Mouse (Mus musculus) cerebellum, postnatal 25 days (tissue): Measurements from ENCODE around the gene Tiam1.
A peak's percentile ranks its signal among the peaks of the same experiment; 100 is the strongest.

Experiments used
- DNase-seq, 2 experiments: peaks; one replicate each; pipeline ENCODE4 v3.0.0; 2021; ENCODE audit warnings: mixed read lengths in 2 of 2

Tiam1 gene

DNA sequence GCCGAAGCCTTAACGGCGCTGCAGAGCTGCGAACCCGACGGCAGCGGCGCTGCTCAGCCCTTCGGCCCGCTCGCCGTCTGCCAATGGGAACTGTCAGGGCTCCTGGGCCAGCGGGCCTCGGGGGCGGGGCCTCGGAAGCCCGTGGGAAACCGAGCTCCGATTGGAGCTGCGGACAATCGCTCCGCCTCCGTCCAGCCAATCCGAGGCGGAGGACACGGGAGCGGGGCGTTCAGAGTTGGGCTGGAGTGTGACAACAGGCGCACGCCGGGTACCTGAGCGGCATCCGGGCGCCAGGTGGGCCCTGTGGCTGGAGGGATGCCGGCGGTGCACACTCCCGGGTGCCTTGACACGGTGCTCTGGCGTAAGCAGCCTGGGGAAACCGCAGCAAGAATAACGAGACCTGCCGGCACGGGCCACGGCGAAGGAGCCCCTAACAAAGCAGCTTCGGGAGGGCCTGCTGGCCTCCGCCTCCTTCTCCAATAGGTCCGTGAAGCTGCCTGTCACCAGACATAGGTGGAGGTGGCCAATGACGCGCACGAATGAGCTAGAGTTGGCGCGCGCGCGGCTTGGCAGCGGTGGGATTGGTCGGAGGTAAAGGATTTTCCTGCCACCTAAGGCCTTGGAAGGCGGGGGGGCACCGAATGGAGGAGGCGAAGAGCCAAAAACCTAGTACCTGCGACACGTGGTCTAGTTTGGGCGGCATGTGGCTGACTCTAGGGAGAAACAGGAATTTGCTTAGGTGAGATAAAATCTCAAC lies at the start of gene Tiam1:
TSS of gene Tiam1 (minus strand) at position 10 of the 757 bp plus-strand sequence.
- peak; percentile 100 for DNase-seq

DNA sequence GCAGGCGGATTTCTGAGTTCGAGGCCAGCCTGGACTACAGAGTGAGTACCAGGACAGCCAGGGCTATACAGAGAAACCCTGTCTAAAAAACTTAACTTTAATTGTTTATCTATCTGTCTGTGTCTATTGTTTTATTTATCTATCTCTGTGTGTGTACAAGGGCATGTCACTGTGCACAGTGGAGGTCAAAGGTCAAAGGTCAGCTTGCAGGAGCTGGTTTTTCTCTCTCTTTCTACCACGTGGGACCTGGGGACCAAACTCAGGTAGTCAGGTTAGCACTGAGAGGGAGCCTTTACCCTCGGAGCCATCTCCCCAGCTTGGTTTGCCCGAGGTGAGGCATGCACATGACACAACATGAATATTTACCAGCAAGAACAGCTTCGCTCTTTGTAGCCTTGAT lies 47.7 kb upstream of the Tiam1 start:
- DNase-seq = no peak

DNA sequence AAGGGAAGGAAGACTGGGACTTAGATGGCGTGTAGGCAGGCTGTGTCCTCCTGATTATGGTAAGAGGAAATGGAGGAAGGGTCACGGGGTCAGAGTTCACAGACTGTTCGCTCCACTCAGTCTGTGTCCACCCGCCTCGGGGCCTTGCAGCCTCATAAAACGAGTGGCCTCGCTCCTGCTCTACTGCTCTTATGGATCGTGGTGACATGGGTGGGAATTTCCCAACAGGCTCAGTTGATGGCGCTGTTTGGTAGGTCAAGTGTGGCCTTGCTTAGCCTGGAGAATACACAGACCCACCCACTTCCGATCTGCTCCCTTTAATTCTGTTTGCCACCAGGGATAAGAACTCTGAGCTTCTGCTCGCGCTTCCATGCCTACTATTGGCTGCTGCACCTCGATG lies 43.9 kb upstream of the Tiam1 start:
- no peak for DNase-seq

DNA sequence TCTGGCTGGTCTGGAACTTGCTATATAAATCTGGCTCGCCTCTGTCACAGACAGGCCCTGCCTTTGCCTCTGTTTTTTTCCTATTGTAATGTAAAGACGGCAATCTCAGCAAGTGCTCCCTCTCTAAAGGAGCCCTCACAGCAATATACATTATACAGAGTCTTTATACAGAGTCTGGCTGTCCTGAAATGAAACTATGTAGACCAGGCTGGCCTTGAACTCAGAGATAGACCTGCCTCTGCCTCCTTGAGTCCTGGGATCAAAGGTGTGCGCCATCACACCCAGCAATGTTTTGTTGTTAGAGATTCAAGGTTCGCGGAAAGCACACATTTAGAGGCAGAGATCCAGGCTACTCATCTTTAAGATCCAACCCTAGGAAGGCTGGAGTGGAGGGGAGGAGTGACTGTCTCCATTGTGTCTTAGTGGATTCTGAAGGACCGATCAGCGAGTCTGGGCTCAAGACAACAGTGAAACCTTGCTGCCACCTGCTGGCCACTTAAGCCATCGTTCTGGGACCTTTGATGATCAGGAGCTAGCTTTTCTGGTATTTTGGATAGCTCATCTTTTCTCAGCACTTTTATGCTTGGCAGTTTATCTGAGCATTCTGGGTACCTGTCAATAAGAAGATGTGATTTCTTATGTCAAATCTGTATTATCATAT lies 42.5 kb upstream of the Tiam1 start:
- peak; percentile 87 to 91 for DNase-seq

DNA sequence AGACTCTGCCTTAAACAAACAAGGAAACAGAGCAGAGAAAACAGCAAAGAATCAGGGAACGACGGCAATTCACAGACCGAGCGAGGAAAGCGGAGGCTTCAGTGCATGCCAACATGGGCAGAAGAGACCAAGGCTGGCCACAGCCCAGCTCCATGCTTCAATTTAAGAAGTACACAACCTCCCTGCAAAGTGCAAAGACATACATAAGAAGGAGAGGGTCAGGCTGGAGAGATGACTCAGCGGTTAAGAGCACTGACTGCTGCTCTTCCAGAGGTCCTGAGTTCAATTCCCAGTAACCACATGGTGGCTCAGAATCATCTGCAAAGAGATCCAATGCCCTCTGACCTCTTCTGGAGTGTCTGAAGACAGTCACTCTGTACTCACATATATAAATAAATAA lies 40.6 kb upstream of the Tiam1 start:
- DNase-seq = no peak

DNA sequence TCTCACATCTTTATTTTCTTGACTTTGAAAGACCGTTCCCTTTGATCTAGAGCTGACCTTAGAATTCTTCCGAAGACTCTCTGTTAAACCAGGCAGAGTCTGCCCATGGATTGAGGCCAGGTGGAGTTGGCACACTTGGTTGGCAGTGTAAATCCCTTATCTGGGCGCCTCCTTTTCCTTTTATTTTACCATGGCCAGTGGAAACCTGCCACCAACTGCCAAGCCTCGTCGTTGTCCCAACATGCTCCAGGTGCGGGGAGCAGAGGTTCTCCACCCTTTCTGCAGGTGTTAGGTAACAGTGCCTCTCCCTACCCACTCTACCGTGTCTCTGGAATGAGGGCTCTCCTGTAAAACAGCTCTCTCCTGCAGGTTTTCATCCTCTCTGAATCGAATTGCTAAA lies 38.1 kb upstream of the Tiam1 start:
- DNase-seq = peak; percentile 54 to 73

DNA sequence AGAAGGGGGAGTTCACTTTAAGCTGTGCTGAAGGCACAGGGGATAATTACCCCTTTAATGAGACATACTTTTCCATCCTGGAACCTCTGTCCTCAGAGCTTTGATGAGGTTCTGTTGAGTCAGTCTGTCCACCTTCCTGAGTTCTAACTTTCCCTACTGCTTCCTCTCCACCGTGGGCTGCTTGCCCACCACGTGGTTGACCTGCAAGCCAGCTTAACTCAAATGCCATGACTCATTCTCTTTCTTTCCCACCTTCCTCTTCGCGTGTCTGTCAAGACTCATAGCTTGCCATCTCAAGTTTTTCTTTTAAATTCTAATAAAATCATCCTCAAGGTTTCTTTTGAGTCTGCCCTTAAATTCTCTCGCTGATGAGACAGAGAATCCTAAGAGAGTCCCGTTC lies 37.4 kb upstream of the Tiam1 start:
- DNase-seq = no peak

DNA sequence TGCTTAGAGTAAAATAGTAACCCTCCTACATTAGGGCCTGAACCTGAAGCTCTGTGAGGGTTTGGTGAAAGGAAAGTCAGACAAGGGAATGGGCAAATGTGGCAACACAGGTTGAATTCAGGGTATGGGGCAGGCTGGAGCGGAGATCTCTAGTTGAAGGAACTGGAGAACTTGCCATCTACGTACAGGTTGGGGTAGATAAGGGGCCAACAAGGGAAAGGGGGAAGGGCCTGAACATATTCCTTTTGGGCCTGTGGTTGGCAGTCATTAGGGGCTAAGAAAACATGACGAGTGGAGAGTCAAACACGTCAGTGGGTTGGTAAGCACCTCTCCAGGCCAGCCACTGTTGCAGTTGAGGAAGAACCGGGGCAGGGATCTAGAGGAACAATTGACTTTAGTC lies 36.3 kb upstream of the Tiam1 start:
- no peak for DNase-seq

DNA sequence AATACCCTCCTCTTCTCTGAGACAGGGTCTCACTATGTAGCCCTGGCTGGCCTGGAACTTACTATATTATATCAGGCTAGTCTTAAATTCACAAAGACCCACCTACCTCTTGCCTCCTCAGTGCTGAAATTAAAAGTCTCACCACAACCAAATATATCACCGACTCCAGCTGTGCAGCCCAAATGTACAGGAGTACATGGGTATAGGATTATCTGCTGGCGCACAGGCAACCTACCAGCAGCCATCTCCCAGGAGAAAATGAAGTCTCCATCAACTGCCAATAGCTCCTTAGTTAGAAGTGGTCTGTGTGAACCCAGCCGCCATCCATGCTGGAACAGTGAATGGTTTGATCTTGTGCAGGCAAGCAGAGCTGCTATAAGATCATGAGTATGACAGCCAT lies 34.8 kb upstream of the Tiam1 start:
- DNase-seq = no peak

DNA sequence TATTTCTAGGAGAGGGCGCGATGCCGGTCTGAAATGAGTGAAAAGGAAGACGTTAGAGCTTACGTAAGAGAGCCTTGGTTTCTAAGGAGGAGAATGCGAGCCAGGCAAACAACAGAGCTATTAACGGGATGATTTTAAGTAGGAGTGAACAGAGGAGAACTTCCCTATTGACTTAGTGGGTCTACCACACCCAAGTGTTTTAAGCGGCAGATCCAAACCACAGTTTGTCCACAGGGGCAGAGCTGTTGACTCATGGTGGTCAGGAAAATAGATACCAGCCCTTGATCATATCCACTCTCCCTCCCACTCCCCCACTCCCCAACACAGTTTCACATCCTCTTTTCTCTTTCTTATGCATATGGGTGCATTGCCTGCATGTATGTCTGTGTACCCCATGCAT lies 33.9 kb upstream of the Tiam1 start:
- no peak for DNase-seq

DNA sequence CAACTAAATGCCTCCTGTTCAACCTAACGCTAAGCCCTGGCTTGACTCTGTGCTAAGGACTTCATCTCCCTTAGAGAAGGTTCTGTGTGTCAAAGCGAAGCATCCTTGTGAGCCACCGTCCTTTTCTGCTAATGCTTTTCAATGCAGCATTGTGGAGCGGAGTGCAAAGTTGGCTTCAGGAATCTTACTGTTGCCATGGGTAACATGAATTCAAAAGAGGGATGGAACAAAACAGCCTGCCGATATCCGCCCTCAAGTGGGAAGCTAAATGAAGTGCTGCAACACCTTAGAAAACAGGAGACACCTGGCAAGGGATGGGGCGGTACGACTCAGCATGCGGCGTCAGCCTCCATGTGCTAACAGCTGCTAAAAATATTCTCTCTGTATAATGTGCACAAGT lies 32.9 kb upstream of the Tiam1 start:
- no peak for DNase-seq

DNA sequence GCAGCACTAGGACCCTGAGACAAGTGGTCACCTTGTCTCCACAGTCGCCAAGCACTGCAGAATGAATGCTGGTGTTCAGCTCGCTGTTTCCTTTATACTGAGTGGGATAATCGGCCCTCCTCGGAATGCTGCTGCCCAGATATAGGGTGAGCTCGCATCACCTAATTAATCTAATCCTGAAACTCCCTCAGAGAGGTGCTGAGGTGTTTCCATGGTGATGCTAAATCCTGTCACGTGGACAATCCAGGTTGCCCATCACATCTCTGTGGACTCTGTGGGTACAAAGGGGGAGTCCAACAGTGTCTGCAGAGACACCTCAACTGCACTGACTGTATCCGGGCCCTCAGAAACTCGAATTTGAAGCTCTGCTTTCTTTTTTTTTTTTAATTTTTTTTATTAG lies 27.8 kb upstream of the Tiam1 start:
- DNase-seq = no peak

DNA sequence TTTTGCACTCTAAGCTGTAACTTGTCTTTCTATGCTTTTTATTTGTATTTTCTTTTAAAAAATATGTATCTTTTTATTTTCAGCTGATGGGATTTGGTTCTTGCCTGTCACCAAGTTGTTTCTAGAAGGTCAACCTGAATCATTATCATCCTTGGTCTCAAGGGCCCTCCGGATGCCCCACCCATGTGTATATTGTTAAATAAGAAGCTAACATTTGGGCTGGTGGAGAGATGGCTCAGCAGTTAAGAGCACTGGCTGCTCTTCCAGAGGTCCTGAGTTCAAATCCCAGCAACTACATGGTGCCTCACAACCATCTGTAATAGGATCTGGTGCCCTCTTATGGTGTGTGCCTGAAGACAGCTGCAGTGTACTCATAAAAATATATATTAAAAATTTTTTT lies 27.1 kb upstream of the Tiam1 start:
- no peak for DNase-seq

DNA sequence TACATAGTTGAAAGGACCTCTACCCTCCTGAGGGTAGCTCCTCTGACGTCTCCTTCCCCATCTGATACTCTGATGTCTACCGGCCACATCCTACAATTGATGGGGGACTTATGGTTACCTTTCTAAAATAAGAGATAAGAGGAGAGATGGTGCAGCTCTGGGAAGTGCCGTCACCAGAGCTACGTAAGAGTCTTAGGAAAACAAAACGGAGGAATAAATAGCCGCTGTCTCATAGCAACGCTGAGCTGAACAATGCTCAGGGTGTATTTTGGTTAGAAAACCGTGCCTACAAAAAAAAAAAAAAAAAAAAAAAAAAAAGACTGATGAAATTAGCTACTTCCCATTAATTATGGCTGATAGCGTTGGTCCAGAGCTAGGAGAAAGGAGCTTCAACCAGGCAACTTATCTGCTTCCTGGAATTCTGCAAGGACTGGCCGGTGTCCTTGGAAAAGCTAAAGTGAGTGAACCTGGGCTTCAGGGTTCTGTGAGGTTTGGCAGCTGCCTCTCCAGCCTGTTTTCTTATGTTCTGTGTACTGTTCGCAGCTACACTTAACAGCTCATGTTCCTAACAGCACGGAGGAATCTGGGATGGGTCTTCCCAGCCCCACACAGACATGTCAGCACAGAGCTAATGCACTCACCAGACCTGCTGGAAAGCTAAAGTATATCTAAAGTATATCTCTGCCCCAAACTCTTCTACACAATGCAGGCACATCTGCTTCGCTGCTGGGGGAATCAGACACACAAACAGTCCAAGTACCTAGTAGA lies 26.5 kb upstream of the Tiam1 start:
- no peak for DNase-seq

DNA sequence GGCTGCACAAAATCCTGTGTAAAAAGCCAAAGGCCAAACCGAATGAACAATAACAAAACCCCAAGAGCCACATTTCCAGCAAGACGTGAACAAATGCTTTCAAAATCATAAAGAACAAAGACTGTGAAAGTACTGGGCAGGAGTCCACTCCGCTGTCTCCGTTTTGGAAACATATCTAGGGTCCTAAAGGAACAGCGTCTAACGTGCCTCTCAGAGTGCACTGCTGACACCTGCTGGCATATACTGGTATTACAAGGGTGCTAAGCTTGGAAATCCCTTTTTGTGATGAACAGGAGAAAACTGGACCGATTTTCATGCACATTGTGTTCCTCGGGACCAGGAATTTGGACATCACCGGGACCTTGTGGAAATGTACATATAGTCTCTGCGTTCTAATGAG lies 24.1 kb upstream of the Tiam1 start:
- DNase-seq = peak; percentile 82 to 91

DNA sequence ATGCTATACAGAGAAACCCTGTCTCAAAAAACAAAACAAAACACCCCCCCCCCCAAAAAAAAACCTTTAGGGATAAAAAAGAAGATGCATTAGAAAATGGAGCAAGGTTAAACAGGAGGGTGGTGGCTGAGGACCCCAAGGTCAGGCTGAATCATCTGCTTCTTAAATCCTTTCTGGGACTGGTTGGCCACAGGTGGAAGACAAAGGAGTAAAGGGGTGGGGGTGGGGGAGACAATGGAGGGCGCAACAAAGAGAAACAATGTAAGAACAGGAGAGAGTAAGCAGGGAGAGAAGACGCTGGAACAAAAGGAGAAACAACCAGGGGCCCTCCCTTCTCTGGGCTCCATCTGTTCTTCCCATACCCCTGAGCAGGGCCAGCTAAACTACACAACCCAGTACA lies 21.9 kb upstream of the Tiam1 start:
- no peak for DNase-seq

DNA sequence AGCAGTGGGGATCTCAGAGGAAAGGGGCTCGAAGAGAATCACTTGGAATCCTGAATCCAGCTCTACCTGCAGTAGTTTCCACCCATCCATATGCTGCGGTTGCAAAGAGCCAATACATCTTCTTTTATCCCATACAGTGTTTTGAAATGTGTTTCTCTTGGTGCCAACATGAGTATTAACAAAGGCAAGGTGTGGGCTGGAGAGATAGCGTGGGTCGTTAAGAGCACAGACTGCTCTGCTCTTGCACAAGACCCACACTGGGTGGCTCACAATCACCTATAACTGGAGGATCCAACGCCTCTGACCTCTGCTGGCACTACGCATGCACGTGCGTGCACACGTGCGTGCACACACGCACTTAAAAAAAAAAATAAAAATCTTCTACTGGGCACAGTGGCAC lies 21.4 kb upstream of the Tiam1 start:
- no peak for DNase-seq

DNA sequence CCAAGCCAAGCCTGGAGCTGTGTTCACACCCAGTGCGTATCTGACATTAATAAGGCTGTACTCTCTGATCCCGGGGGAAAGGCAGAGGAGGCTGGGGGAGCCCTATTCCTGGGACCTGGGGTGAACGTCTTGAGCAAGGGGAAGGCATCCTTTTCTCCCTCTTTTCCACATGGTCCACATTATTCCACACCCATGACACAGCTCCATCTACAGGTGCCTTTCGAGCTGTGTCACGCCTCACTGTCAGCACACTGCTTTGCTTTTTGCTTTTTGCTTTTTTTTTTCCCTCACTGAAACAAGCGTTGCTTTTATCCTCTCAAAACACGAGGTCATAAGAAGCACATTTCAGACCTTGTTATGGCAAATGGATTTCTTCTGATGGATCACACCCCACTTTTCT lies 11.5 kb upstream of the Tiam1 start:
- DNase-seq = no peak

DNA sequence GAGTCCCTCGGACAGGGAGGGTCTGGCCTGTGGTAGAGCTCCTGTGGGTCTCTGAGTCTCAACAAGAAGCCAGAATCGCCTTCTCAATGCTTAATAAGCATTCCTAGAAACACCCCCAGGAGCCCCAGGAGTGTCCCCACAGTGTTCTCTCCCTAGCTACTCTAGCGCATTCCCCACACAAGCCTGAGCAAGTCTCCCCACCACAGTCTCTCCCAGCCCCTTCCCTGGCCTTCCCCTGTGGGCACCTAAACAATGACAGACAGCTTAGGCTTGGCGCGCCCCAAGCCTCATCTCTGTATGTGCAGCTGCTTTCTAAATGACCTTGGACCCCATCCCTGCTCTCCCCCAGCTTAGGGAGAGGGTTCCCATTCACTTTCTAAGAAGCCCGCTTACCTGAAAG lies 7.3 kb upstream of the Tiam1 start:
- DNase-seq = no peak

DNA sequence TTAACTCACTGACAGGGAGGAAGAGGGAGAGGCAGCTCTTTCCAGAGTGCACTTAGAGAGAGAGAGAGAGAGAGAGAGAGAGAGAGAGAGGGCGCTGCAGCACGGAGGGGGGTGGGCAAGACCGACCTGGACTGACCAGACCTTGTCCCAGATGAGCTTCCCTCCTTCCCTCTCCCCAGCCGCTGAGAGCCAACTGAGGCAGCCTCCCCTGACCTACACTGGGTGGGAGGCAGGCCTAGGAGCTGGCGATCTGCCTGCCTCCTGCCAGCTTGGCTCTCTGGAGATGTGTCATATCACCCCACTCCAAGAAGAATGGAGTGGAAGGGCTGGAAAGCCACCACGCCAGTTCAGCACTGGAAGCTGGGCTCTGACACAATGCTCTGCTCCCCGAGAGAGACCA lies 6.6 kb upstream of the Tiam1 start:
- peak; percentile 32 to 34 for DNase-seq

DNA sequence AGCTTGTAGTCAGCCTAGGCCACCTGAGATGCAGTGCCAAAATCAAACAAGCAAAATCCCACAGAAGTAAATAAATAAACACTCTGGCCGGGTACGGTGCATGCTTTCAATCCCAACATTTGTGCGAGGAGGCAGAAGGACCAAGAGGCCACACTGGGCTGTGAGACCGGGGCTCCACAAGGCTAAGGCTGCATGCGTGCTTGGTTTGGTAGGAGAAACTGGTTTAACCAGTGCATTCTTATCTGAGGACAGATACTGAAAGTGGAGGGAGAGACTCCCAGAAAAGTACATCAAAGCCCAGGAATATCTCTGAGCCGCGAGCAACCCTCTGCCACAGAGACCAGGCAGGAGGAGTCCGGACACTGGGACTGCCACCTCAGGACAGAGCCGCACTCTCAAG lies 5.8 kb upstream of the Tiam1 start:
- no peak for DNase-seq

DNA sequence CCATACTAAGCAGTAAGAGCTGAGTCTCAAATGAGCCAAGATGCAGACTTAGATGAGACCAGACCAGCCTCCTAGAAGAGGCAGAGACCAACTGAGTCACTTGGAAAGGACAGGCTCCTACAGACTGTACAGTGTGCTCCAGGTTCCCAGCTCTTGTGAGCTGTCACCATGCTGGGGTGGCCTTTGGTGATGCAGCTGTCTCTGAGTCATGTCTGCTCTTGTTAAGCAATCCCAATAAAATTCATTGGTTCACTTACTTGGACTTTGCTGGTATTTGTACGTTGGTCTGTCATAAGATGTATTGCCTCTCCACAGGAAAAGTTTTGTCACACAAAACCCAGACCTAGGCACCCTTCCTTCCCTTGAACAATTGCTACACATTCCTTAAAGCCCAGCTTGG lies 1.7 kb upstream of the Tiam1 start:
- no peak for DNase-seq

DNA sequence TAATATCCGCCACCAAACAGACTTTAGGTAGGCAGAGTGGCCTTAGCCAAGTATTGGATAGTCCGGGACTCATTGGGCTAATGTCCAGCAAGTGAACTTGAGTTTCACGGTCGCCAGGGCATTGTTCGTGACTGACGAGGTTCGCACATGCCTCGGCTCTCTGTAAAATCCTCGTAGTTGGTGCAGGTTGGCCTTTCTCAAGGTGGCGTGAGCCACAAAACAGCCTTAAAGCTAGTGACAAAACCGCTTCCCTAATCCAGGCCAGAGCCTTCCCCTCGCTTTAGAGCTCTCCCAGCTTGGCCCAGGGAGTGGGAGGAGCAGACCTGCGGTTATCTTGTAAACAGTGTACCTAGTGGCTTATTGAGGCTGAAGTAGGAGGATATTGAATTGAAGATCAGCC lies 972 bp upstream of the Tiam1 start:
- no peak for DNase-seq

DNA sequence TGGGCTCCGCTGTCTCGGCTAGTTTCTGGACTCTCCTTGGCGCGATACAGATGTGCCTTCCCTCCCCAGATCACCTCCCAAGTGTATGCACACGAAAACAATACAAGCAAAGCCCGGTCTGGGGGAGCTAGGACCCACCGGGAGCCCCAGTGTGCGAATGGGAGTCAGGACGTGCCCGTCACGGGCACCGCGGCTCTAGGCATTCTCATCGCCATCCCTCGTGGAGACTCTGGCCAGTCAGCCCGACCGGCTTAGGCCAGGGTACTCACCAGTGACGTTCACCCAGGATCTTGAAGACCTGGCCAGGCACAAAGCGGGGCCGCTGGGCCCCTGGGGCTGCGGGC lies 181 bp downstream of the Tiam1 start:
- no peak for DNase-seq
